Mouse (Mus musculus): ENCODE results near the gene Olfr12. TPM values are rescaled to one million over a fixed set of nuclear protein-coding genes. Genes with fewer than 3 reads are reported as not detected.

The Olfr12 gene
- polyA plus RNA-seq, 1 experiment from 2014 or later, result not detected

DNA sequence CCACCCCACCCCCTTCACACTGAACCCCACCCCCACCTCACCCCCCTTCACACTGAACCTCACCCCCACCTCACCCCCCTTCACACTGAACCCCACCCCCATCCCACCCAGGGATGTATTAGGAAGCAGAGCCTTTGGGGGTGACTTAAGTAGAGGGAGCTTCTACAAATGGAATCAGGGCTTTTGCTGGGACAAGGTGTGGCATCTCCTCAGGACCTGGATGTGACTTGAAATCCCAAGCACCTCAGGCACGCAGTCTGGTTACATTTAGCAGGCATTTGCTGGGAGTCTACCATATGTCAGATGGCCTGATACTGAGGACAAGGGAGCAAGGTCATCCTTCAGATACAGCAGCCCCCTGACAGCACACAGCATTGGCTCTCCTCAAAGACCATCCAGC lies 17.0 kb downstream of the Olfr12 start:
- H3K27me3 ChIP-seq (ENCODE audit: control insufficient read depth, insufficient read depth, low read length), result no peaks in the 10 kb centered on the region
- WGBS, result 32% methylated on average over 1 of the region's 1 CpGs
- no peak overlapping the region for H3K4me3 ChIP-seq (ENCODE audit: control insufficient read depth in 1 of 2, insufficient read depth in 1 of 2, low read depth in 1 of 2, low read length in 2 of 2)
- peaks cover 40% of the 10 kb centered on the region for H3K36me3 ChIP-seq (ENCODE audit: control insufficient read depth, insufficient read depth, low read length)
- H3K9ac ChIP-seq (ENCODE audit: low read length), result no peak overlapping the region
- H3K9me3 ChIP-seq (ENCODE audit: control insufficient read depth, low read length), result no peaks in the 10 kb centered on the region
- H3K27ac ChIP-seq (replicated peaks in 1 of 2; ENCODE audit: control insufficient read depth in 1 of 2, insufficient read depth in 1 of 2, low read depth in 2 of 2, low read length in 2 of 2), result no peak overlapping the region
- no peak overlapping the region for H3K4me2 ChIP-seq (ENCODE audit: low read length)
- no peak for ATAC-seq (ENCODE audit: insufficient number of reproducible peaks, insufficient read depth, low FRiP score, low read depth)
- no peaks in the 10 kb centered on the region; a peak in 1 of 4 replicates for H3K4me1 ChIP-seq (ENCODE audit: control insufficient read depth in 2 of 2, insufficient read depth in 2 of 2, low read length in 2 of 2)

DNA sequence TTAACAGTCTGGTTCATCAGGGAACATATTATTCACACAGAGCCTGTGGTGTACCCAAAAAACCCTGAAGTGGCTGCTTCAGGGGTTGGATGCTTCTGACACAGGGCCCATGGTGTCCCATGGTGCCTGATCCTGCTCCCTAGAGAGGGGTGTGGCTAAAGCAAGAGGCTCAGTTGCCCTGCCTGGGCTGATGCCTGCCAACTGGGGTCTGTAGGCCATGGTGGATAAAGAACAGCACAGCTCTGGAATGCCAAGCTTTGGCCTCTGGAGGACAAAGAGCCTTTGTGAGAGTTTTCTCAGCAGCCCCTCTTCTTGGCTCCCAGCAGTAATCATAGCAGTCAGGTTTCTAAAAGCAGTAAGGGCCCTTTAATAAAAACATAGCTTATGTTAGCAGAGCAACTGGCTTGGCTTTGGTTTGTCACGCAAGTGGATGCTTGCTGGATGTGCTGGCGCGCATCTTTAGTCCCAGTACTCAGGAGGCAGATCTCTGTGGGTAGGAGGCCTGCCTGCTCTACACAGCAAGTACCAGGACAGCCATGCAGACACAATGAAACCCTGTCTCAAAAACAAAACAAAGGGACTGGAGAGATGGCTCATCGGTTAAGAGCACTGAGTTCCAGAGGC lies 17.5 kb downstream of the Olfr12 start:
- no peak overlapping the region for H3K27ac ChIP-seq (replicated peaks in 1 of 2; ENCODE audit: control insufficient read depth in 1 of 2, insufficient read depth in 1 of 2, low read depth in 2 of 2, low read length in 2 of 2)
- 80% methylated on average over 4 of the region's 4 CpGs for WGBS
- no peak overlapping the region for H3K9ac ChIP-seq (ENCODE audit: low read length)
- peaks cover 42% of the 10 kb centered on the region for H3K36me3 ChIP-seq (ENCODE audit: control insufficient read depth, insufficient read depth, low read length)
- H3K4me1 ChIP-seq (ENCODE audit: control insufficient read depth in 2 of 2, insufficient read depth in 2 of 2, low read length in 2 of 2), result no peaks in the 10 kb centered on the region; a peak in 1 of 4 replicates
- no peak overlapping the region for H3K4me2 ChIP-seq (ENCODE audit: low read length)
- no peak overlapping the region for H3K4me3 ChIP-seq (ENCODE audit: control insufficient read depth in 1 of 2, insufficient read depth in 1 of 2, low read depth in 1 of 2, low read length in 2 of 2)
- H3K27me3 ChIP-seq (ENCODE audit: control insufficient read depth, insufficient read depth, low read length), result no peaks in the 10 kb centered on the region
- no peak for ATAC-seq (ENCODE audit: insufficient number of reproducible peaks, insufficient read depth, low FRiP score, low read depth)
- no peaks in the 10 kb centered on the region for H3K9me3 ChIP-seq (ENCODE audit: control insufficient read depth, low read length)

DNA sequence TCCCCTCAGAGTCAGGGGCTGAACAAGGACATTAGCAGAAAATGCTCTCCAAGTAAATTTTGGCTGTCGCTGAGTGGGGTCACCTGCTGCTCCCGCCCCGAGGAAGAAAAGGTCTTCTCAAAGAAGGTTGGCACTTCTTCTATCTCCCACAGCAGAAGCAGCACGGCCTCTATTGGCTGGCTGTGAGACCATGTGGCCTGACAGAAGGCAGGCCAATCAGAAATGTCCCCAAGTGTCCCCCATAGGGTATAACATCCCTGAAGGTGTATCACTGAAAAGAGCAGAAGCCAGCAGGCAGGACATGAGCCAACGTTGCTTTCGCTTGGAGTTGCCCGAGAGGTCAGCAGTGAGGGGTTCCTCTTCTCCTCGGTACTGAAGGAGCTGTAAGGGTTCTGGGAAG lies 18.4 kb downstream of the Olfr12 start:
- Histone ChIP-seq H3K4me3 (ENCODE audit: control insufficient read depth in 1 of 2, insufficient read depth in 1 of 2, low read depth in 1 of 2, low read length in 2 of 2) (no peak overlapping the region), H3K36me3 (ENCODE audit: control insufficient read depth, insufficient read depth, low read length) (peaks cover 42% of the 10 kb centered on the region), H3K9ac (ENCODE audit: low read length) (no peak overlapping the region), H3K27ac (replicated peaks in 1 of 2; ENCODE audit: control insufficient read depth in 1 of 2, insufficient read depth in 1 of 2, low read depth in 2 of 2, low read length in 2 of 2) (no peak overlapping the region), H3K9me3 (ENCODE audit: control insufficient read depth, low read length) (no peaks in the 10 kb centered on the region), H3K27me3 (ENCODE audit: control insufficient read depth, insufficient read depth, low read length) (no peaks in the 10 kb centered on the region), H3K4me2 (ENCODE audit: low read length) (no peak overlapping the region), H3K4me1 (ENCODE audit: control insufficient read depth in 2 of 2, insufficient read depth in 2 of 2, low read length in 2 of 2) (peaks cover 3 to 7% of the 10 kb centered on the region in 2 experiments; a peak in 3 of 4 replicates)
- ATAC-seq (ENCODE audit: insufficient number of reproducible peaks, insufficient read depth, low FRiP score, low read depth), result no peak
- 81% methylated on average over 8 of the region's 8 CpGs for WGBS

DNA sequence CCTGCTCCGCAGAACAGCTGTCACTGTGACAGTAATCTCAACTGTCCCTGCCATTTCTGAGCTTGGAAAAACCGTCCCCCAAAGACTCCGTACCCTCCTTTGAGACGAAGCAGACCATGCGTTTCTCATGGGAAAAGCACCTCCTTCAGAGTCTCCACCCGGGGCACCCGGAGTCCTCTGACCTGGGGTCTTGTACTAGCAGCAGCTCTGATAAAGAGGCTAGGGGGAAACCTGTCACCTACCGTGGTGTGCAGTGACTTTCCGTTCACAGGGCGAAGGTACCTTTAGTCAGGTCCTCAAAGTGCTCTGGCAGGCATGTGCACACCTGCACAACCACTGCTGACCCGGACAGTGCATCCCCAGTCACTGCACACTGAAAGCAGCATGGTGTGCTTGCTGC lies 19.1 kb downstream of the Olfr12 start:
- WGBS, result 92% methylated on average over 11 of the region's 11 CpGs
- Histone ChIP-seq H3K9ac (ENCODE audit: low read length) (no peak overlapping the region), H3K4me1 (ENCODE audit: control insufficient read depth in 2 of 2, insufficient read depth in 2 of 2, low read length in 2 of 2) (peaks cover 4 to 9% of the 10 kb centered on the region in 2 experiments; a peak in 3 of 4 replicates), H3K36me3 (ENCODE audit: control insufficient read depth, insufficient read depth, low read length) (peaks cover 42% of the 10 kb centered on the region), H3K27me3 (ENCODE audit: control insufficient read depth, insufficient read depth, low read length) (no peaks in the 10 kb centered on the region), H3K27ac (replicated peaks in 1 of 2; ENCODE audit: control insufficient read depth in 1 of 2, insufficient read depth in 1 of 2, low read depth in 2 of 2, low read length in 2 of 2) (no peak overlapping the region), H3K9me3 (ENCODE audit: control insufficient read depth, low read length) (no peaks in the 10 kb centered on the region), H3K4me2 (ENCODE audit: low read length) (no peak overlapping the region), H3K4me3 (ENCODE audit: control insufficient read depth in 1 of 2, insufficient read depth in 1 of 2, low read depth in 1 of 2, low read length in 2 of 2) (no peak overlapping the region)
- ATAC-seq (ENCODE audit: insufficient number of reproducible peaks, insufficient read depth, low FRiP score, low read depth), result no peak

DNA sequence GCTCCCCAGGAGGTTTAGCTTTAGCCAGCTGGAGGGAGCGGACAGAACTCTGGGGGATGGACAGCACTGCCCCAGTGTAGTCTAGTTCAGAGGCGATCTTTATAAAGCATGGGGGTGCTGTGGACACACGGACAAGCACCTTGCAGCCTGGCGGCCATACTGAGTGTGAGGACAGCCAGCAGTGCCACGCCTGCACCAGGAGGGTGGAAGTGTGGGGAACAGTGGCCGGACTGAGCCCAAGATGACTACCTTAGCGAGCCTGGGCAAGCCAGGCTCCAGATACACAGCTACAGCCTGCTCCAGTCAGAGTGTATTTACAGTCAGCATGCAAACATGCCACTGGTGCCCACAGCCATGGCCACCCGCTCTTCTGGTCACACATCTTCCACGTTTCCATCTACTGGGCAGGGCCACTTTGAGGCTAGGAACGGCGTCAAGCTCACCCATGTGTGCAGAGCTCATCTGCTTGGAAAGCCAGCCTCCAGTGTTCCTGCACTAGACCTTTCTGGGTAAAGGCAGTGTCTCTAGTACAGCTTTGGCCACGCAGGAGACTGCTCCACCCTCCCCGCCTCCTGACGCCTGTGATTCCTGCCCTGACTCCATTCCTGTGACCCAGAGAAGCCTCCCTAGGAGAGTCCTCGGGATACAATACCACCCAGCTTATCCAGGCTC lies 20.0 kb downstream of the Olfr12 start:
- H3K9ac ChIP-seq (ENCODE audit: low read length), result no peak overlapping the region
- no peaks in the 10 kb centered on the region for H3K9me3 ChIP-seq (ENCODE audit: control insufficient read depth, low read length)
- peaks cover 4 to 17% of the 10 kb centered on the region in 2 experiments; a peak in 3 of 4 replicates for H3K4me1 ChIP-seq (ENCODE audit: control insufficient read depth in 2 of 2, insufficient read depth in 2 of 2, low read length in 2 of 2)
- no peak overlapping the region for H3K4me3 ChIP-seq (ENCODE audit: control insufficient read depth in 1 of 2, insufficient read depth in 1 of 2, low read depth in 1 of 2, low read length in 2 of 2)
- H3K27me3 ChIP-seq (ENCODE audit: control insufficient read depth, insufficient read depth, low read length), result no peaks in the 10 kb centered on the region
- H3K4me2 ChIP-seq (ENCODE audit: low read length), result no peak overlapping the region
- peaks cover 42% of the 10 kb centered on the region for H3K36me3 ChIP-seq (ENCODE audit: control insufficient read depth, insufficient read depth, low read length)
- ATAC-seq (ENCODE audit: insufficient number of reproducible peaks, insufficient read depth, low FRiP score, low read depth), result no peak
- WGBS, result 92% methylated on average over 15 of the region's 15 CpGs
- no peak overlapping the region for H3K27ac ChIP-seq (replicated peaks in 1 of 2; ENCODE audit: control insufficient read depth in 1 of 2, insufficient read depth in 1 of 2, low read depth in 2 of 2, low read length in 2 of 2)

DNA sequence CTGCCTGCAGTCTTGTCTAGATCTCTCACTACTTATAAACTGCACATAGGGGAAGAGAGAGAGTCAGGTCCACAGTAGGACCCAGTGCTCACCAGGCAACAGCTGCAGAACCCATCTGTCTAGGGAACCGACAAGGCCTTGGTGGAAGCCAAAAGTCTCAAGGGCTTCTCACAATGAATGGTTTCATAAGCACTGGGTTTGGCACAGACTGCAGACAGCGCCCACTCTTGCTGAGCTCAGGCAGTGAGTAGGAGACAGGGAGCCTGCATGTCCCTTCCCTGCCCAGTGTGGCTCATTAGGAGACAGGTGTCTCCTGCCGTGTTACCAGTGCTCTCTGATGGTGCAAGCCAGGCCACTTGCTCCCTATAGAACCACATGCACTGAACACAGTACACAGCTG lies 20.6 kb downstream of the Olfr12 start:
- H3K4me2 ChIP-seq (ENCODE audit: low read length), result no peak overlapping the region
- H3K36me3 ChIP-seq (ENCODE audit: control insufficient read depth, insufficient read depth, low read length), result peaks cover 42% of the 10 kb centered on the region
- no peak overlapping the region for H3K9ac ChIP-seq (ENCODE audit: low read length)
- no peak overlapping the region for H3K27ac ChIP-seq (replicated peaks in 1 of 2; ENCODE audit: control insufficient read depth in 1 of 2, insufficient read depth in 1 of 2, low read depth in 2 of 2, low read length in 2 of 2)
- H3K4me3 ChIP-seq (ENCODE audit: control insufficient read depth in 1 of 2, insufficient read depth in 1 of 2, low read depth in 1 of 2, low read length in 2 of 2), result no peak overlapping the region
- 89% methylated on average over 3 of the region's 3 CpGs for WGBS
- no peak for ATAC-seq (ENCODE audit: insufficient number of reproducible peaks, insufficient read depth, low FRiP score, low read depth)
- peaks cover 4 to 17% of the 10 kb centered on the region in 2 experiments; a peak in 3 of 4 replicates for H3K4me1 ChIP-seq (ENCODE audit: control insufficient read depth in 2 of 2, insufficient read depth in 2 of 2, low read length in 2 of 2)
- no peaks in the 10 kb centered on the region for H3K9me3 ChIP-seq (ENCODE audit: control insufficient read depth, low read length)
- H3K27me3 ChIP-seq (ENCODE audit: control insufficient read depth, insufficient read depth, low read length), result no peaks in the 10 kb centered on the region

DNA sequence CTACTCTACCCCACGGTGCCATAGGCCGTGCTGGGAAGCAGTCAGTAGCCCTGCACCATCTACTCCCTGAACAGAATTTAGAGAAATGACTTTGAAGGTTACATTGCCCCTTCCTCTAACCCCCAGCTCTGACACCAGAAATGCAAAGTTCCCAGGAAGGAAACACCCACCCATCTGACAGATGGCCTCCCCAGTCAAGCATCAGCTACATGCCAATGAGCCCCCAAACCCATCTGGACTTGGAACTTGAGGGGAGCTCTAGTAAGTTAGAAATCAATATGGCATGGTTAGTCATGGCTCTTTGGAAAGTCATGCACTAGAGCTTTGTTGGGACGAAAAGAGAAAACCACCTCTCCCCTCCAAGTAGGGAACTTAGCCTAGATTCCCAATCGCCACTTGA lies 21.1 kb downstream of the Olfr12 start:
- 97% methylated on average over 4 of the region's 4 CpGs for WGBS
- no peak overlapping the region for H3K4me3 ChIP-seq (ENCODE audit: control insufficient read depth in 1 of 2, insufficient read depth in 1 of 2, low read depth in 1 of 2, low read length in 2 of 2)
- no peaks in the 10 kb centered on the region for H3K27me3 ChIP-seq (ENCODE audit: control insufficient read depth, insufficient read depth, low read length)
- no peak overlapping the region for H3K4me2 ChIP-seq (ENCODE audit: low read length)
- H3K9ac ChIP-seq (ENCODE audit: low read length), result no peak overlapping the region
- H3K4me1 ChIP-seq (ENCODE audit: control insufficient read depth in 2 of 2, insufficient read depth in 2 of 2, low read length in 2 of 2), result peaks cover 4 to 17% of the 10 kb centered on the region in 2 experiments; a peak in 3 of 4 replicates
- H3K9me3 ChIP-seq (ENCODE audit: control insufficient read depth, low read length), result no peaks in the 10 kb centered on the region
- H3K27ac ChIP-seq (replicated peaks in 1 of 2; ENCODE audit: control insufficient read depth in 1 of 2, insufficient read depth in 1 of 2, low read depth in 2 of 2, low read length in 2 of 2), result no peak overlapping the region
- H3K36me3 ChIP-seq (ENCODE audit: control insufficient read depth, insufficient read depth, low read length), result peaks cover 42% of the 10 kb centered on the region
- ATAC-seq (ENCODE audit: insufficient number of reproducible peaks, insufficient read depth, low FRiP score, low read depth), result no peak

Data from heart, embryonic 14.5 days (tissue).